Mouse (Mus musculus): ENCODE data around the gene Rnf38.
A peak's percentile ranks its signal among the peaks of the same experiment; 100 is the strongest.

Gene Rnf38

DNA sequence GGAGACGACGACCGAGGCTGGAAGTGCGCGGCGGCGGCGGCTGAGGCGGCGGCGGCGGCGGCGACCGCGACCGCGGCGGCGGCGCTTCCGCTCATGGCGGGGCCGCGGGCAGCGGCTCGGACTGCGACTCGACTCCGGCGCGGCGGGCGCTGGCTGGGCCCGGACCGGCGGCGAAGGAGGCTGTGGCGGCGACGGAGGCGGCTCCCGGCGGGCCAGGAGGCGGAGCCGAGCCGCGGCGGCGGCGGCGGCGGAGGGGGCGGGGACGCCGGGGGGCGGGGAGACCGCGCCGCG lies at the start of gene Rnf38:
Rnf38 (minus strand) TSS at position 77 of the 291 bp plus-strand sequence.
- no peak for DNase-seq

DNA sequence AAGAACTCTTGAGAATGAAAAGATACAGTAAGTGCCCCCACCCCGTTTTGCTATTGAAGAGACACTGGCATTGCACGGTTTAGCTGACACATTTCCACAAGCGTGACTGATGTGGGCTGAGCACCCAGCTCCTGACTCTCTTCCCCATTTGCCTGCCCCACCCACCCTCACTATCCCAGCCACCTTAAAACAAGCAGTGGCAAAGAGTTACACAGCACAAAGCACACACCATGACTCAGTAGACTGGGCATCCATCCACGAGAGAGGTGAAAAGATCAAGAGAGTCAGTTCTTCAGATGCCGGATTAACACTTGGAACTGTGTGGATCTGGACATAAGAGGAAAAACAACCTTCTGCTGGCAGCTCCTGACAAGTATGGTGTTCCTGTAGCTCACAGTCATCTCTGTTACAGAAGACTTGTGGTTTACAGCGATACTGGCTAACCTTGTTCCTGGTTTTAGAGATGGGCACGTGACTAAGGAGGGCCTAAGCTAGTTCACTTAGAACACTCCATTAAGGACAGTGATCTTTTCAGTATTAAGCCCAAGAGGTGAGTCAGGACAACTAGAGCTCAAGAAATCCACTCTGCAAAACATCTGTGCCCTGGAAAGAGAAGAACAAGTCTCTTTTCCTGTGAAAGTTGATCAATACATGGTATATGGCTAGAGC lies 48.1 kb upstream of the Rnf38 start:
- DNase-seq, result no peak

DNA sequence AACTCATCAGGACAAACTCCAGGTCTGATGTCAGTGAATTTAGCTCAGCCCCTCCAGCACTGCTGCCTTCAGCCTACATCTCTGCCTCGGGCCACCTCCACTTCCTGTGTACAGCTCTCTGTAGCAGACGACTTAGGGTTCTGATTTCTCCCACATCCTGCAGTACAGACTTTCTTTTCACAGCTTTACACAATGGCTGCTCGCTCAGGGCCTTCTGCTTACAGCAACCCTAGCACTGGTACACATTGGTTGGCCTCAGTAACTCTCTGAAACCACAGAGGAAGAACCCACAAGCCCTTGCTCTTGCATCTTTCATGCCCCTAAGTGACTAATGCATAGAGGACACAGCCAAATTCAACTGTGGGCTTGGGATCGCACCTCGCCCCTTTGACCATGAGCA lies 37.5 kb upstream of the Rnf38 start:
- no peak for DNase-seq

DNA sequence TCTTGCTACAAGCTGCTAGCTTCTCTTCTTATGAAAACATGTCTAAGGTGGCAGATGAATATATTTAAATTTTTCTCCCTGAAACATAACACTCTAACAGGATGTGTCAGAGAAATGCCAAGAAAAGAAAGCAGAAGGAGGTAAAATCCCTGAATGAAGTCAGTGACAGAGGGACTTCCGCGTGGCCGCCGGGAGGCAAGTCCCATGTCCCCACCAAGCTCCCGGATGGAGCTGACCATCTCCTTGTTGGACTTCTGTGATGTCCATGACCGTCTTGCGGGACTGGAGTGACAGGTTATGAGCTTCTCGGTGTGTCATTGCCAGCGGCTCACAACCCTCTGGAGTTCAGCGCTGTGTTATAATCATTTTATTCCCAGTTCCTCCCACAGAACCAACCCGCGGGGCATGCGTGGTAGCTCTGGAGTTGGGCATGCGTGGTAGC lies 35.8 kb upstream of the Rnf38 start:
- DNase-seq, result no peak

DNA sequence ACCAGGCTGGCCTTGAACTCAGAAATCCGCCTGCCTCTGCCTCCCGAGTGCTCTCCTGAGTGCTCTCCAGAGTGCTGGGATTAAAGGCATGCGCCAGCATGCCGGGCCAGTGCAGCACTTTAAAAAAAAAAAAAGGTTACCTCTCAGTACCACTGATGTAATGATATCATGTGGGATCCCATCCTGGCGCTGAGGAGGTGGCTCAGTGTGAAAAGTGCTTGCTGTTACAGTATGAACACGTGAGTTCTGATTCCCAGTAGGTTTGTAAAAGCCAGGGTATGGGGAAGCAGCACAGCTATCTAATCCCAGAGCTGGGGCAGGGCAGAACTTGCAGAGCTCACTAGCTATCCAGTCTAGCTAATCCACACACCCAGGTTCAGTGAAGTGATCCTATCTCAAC lies 33.8 kb upstream of the Rnf38 start:
- DNase-seq, result no peak

DNA sequence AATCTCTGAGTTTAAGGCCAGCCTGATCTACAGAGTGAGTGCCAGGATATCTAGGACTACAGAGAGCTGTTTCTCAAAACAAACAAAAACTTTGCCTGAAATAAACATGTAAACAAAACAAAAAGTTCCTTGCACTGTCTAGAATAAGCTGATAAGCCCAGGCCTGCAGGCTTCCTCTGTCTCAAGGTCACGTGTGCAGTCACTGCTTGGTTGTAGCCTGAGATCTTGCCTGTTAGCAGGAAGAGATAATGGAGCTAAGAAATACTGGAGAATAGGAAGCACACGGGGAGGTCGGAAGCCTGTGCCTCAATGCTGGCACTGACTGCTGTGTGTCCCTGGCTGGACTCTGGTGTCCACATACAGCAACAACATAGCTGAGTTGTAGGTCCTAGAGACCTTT lies 31.9 kb upstream of the Rnf38 start:
- DNase-seq, result no peak

DNA sequence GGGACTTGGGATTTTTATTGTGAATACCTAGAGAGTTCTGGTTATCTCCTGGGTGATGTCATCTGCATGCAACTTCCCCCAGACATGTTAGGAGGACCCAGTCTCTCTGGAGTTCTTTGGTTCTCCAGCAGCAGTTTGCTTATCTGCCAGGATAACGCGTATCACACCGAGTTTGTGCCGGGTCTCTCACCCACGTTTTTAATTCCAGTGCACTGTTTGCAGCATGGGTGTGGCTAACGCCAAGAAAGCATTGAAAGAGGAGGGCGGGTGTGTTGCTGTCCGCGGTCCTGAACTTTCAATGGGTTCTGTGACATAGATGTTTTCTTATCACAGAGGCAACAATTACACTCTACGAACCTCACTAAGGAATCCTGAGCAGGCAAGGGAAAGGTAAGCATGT lies 26.7 kb upstream of the Rnf38 start:
- peak; percentile 88 to 90 for DNase-seq

DNA sequence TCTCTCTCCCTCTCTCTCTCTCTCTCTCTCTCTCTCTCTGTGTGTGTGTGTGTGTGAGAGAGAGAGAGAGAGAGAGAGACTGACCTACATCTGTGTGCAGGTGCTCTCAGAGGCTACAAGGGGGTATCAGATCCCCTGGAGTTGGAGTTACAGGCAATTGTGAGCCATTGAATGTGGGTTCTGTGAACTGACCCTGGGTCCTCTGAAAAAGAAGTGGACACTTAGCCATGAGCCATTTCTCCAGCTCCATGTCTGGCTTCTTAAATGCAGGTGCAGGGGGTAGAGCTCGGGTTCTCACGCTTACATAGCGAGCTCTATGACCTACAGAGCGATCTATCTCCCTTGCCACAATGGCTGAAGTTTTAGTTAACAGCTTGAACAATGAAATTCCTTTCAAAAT lies 25.5 kb upstream of the Rnf38 start:
- DNase-seq, result no peak

DNA sequence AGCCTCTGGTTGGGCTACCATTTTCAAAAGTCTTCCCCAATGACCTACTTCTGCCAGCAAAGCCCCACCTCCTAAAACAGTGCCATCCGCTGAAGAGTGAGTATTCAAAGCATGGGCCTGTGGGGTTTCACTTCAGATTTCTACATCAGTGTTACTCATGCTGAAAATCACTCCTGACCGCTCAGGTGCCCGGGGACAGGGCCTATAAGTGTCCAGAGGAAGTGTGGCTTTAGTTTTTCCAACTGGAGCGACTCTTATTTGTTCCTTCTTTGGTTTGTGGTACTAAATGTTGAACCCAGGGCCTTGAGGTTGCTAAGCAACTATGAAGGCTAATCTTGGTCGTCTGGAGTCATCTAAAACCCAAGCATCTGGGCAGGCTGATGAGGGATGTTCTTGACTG lies 21.0 kb upstream of the Rnf38 start:
- DNase-seq, result no peak

DNA sequence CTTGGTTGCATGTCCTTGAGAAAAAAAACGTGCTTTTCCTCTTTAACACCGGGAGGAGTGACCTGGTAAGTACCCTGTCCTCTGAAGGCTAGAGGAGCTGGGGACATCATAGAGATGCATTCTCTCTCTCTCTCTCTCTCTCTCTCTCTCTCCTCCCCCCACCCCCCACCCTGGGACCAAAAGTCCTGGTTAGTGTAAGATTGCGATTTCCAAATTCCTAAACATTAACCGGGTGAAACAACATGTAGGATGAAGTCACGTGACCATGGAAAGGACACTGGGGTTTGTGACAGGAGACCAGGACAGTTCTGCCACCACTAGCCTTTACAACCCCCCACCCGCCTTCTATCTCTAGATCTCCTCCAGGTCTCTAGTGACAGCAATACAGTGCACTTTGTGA lies 19.6 kb upstream of the Rnf38 start:
- DNase-seq, result no peak

DNA sequence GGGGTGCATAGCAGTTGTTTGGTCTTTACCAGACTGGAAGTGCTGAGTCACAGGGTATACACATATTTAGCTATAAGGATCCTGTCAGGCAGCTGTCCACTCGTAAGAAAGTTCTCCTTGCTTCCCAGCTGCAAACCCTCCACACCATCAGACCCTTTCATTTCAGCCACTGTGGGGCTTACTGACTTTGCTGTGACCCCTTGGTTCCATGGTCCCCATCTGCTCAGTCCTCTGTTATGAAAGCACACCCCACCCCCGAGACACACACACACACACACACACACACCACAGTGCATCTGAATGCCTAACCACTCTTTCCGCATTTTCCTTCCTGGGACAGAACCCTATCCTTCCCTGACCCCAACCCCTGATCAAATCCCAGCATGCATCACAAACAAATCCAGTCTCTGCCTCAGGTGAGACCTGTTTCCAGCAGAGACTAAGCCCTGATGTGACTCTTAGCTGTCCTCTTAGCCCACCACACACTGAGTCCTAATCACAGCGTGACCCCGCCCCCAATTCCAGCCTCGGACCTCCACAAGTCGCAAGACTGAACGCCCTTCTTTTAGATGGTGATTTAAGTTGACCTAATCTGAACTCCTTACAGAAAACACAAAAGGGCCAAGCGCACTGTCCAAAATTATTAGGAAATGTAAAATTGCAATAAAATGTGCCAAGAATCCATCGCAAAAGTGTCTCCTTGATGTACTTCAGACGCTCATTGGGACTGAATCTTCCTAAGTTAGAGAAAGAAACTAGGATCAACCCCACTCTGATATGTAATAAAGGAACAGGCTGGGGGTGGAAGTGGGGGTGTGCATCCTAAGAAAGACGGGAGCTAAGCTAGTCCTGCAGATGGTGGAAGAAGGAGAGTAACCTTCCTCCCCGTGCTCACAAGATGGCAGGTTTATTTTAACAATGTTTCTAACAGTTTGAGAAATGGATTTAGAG lies 18.7 kb upstream of the Rnf38 start:
- DNase-seq, result peak; percentile 47 to 63

DNA sequence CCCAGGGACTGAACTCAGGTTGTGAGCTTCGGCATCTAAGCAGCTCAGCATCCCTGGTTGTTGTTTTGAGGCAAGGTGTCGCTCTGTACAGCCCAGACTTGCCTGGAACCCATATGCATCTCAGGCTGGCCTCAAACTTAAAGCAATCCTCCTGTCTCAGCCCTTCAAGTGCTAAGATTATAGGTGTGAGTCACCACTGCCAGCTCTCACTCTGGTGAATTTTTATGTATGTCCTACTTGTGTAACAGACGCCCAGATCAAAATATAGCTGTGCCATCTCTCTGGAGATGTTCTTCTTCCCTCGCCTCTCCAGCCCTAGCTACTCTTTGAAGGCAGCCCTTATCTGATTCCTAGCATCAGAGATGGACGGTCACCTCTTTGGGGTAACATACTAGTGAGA lies 17.9 kb upstream of the Rnf38 start:
- DNase-seq, result no peak

DNA sequence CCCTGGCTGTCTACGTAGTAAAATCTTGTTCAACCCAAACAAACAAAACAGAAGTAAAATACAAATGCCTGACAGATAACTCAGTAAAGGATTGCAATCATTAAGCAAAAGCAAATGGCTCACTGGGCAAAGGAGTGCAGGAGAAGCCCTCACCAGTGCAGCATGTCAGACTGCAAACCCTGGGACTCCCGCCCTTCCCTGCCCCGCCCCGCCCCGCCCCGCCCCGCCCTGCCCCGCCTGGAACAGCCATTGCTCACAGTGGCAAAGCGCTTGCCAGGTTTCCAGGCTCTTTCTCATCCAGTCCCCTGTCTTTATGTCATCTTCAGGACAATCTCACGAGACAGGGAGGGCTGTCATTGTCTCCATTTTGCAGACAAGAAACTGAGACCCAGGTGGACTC lies 16.1 kb upstream of the Rnf38 start:
- DNase-seq, result no peak

DNA sequence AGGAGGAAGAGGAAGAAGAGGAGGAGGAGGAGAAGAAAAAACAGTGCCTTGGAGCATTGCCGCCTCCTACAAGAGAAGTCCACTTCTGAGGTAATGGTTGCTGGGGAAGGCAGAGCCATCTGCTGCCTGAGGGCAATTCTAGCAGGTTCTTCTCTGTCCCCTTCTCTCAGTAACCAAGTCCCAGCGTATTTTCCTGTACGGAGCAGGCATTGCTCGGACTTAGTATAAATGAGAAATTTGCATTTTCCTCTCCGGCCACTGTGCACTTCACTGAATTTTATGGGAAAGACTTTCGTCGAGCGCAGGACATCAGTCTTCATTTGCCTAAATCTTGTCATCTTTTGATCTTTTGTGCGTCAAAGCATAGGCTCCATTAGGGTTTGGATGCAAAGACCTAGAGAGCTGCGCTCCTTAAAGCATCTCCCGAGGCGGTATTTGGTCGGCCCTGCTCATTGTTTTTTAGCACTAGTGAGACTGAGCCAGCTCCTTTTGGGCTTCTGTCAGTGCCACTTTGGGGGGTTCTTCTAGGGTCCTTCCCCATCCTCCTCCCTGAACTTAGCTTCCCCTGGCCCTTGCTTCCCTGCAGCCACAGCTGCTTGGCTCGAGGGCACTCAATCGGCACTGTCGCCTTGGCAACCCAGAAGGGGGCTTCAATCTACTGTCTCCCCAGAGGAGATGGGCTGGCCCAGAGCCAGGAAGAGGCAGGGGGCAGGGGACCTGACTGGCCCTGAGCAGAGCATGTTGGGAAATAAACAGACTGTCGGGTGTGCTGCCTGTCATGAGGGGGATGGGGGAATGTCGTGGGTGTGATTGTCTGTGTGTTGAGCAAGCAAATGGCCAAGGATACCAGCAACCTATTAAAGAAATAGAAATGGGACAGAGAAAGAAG lies 13.7 kb upstream of the Rnf38 start:
- DNase-seq, result peak; percentile 65 to 70

DNA sequence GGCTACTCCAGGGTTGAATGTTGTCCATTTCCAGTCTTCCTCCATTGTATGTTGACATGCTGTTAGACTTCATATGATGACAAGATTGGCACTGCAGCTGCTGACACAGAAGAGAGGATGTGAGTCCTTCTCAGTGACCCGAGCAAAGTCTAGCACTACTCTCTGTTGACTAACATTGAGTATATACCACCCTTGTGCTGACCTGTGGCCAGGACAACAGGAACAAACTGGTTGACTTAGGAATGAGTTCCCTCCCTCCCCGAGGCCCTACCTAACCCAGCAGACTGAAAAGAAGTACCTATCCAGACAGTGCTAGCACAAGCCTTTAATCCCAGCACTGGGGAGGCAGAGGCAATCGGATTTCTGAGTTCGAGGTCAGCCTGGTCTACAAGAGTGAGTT lies 12.7 kb upstream of the Rnf38 start:
- no peak for DNase-seq

DNA sequence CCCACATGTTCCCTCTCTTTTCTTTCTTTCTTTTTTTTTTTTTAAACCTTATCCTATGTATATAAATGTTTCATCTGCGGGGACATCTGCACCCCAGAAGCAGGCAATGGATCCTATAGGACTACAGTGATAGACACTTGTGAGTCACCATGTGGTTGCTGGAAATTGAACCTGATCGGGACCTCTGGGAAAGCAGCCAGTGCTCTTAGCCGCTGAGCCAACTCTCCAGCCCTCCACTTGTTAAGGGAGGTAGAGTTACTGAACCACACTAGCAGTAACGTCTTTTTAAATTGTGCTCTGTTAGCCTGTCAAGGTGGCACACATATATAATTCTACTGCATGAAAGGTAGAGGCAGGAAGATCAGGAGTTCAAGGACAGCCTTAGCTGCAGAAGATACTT lies 8.0 kb upstream of the Rnf38 start:
- DNase-seq, result no peak

DNA sequence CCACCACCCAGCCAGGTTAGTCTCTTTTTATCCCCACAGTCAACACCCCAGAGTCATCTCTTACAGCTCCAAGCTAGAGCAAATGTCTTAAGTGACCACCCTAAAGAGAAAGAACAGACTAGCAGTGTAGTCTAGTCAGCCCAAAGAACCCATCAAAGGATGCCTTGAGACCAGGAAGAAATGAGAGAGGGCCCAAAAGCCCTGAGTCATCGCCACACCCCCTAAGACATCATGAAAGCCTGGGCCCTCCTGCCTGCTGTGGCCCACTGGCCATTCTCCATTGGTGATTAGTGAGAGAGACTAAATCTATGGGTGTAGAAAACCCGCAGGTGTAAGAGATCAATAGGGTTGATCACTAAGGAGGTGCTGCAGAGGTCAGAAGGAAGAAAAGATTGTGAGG lies 2.4 kb upstream of the Rnf38 start:
- DNase-seq, result no peak

DNA sequence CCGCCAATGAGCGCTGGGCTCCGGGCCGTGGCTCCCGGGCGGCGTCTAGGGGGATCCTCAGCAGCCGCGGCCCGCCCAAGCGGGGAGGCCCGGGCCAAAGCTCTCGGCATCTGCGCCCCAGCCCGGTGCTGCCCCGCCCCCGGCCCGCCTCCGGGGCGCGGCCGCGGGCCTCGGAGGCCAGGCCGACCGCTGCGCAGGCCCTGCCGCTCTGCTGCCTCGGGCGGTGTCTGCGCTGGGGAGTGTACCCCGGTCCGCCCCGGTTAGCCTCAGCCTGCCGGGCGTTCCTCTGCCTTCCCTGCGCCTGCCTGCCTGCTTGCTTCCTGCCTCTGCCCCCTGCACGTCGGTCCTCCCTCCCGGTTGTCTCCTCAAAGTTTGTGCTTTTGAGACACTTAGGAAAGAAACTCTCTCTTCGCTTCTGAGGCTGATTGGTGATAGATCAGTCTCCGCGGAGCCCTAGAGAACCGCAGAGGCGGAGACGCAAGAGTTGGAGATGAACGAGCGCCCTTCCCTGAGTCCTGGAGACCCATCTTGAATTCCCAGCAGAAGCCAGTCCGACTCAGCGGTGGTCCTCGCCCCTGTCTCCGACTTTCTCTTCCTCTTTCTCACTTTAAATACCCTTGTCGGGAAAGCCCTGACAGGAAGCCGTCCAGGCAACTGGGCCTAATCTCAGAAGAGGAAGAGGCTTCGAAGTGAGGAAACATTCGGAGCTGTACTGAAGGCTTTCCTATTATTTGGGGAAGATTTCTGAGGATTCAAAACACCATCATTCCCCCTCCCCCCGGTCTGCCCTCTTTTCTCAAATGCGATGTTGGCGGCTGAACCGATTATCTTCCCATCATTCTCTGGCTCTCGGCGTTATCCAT lies 646 bp upstream of the Rnf38 start:
- DNase-seq, result peak; percentile 89 to 94

DNA sequence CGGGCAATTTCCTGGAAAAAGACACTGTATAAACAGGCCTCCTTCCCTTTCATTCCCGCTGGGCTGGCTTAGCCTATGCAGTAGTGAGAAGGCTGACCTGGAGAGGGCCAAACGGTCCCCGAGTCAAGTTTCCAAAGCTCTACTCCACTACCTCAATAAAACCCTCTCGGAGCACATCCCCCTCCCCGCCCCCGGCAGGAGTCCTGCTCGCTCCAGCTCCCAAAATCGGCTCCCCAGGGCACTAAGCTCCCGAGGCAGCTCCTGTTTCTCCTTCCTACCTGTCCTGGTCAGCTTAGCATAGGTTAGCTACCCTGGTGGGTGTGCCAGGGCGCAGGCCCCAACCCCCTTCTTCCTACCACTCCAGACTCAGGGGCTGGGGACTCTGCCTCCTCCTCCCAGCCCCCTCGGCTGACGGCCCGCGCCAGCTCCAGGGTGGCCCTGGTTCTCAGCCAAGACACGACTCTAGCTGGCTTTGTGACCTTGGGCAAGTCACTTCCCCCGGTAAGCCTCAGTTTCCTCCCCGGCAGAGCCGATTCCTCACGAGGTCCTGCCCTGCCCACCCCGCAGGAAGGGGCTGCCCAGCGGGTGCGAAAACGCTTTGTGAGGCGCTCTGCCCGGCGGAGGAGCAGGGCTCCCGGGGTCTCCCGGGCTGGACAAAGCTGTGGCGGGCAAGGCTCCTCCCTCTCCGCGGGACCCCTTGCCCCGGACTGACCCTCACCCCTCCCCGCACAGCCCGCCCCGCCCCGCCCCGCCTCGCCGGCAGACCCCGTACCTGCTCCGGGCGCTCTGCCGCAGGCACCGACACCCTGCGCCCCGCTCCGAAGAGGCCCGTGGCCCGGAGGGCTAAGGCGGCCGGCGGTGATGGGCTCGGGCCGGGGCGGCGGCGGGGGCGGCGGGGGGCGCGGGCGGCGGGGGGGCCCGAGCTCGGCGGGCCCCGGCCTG lies 547 bp downstream of the Rnf38 start:
- peak; percentile 66 to 81 for DNase-seq

DNA sequence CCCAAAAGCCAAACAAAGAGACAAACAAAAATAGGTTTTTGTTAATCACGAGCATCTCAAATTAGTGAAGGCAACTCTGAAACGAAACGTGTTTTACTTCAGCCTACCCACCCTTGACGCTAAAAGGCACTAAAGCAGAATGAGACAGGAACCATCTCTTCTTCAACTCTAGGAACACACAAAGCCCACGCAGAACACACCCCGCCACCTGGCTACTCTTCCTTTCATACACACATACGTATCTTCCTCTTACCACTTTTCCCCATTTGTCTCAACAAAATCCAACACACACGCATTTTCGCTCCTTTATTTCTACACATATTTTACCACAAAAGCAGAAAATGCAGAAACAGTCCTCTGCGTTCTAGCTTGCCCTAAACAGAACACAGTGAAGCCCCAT lies 8.5 kb downstream of the Rnf38 start:
- DNase-seq, result no peak

DNA sequence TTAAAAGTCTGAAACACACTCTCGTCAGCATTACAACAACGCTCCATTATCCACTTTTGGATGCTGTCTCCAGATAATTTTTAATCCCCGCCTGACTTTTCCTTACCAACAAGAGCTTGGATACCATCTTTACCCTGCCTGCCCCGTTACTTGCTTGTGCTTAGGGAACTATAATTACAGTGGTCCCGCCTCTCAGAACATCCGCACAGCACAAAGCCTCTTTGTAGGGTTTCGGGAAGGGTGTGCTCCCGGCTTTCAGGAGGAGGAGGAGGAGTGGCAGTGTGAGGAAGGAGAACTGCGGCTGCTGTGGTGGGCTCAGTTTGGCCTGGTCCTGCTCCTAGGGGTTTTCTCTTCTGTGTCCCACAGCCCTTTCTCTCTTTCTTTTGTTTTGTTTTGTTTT lies 9.4 kb downstream of the Rnf38 start:
- no peak for DNase-seq

Measured in kidney, postnatal 4 days (tissue).